Mouse (Mus musculus) neural tube, embryonic 12.5 days (tissue): Measurements from ENCODE around the gene Icmt. TPM values are rescaled to one million over a fixed set of nuclear protein-coding genes. Genes with fewer than 3 reads are reported as not detected.
A peak's percentile ranks its signal among the peaks of the same experiment; 100 is the strongest.

Experiments used
- ATAC-seq: fragments of 200-750 bp; cut with Nextera tagmentation; 2 replicates; pipeline ENCODE4 v1.8.0; 2017; ENCODE audit warnings: low read depth, mild to moderate bottlenecking, moderate TSS enrichment, moderate library complexity; ENCODE audit not compliant: low FRiP score
- H3K27ac ChIP-seq: fragments of 300-500 bp; sonication (generic); 2 replicates; pipeline ENCODE4 v1.5.1; 2016
- H3K27me3 ChIP-seq: fragments of 300-500 bp; sonication (generic); replicated peaks from 2 replicates; pipeline ENCODE4 v1.6.1; 2016; ENCODE audit warnings: mild to moderate bottlenecking
- H3K36me3 ChIP-seq: fragments of 300-500 bp; sonication (generic); 2 replicates; pipeline ENCODE4 v1.6.1; 2016; ENCODE audit warnings: mild to moderate bottlenecking
- H3K4me1 ChIP-seq: fragments of 300-500 bp; sonication (generic); 2 replicates; pipeline ENCODE4 v1.6.1; 2016
- H3K4me2 ChIP-seq: fragments of 300-500 bp; sonication (generic); replicated peaks from 2 replicates; pipeline ENCODE4 v1.6.1; 2016; ENCODE audit warnings: mild to moderate bottlenecking
- H3K4me3 ChIP-seq: fragments of 300-500 bp; sonication (generic); 2 replicates; pipeline ENCODE4 v1.5.1; 2016
- H3K9ac ChIP-seq: fragments of 300-500 bp; sonication (generic); 2 replicates; pipeline ENCODE4 v1.6.1; 2016; ENCODE audit warnings: mild to moderate bottlenecking
- H3K9me3 ChIP-seq: fragments of 300-500 bp; sonication (generic); 2 replicates; pipeline ENCODE4 v1.6.1; 2016; ENCODE audit warnings: mild to moderate bottlenecking
- WGBS: fragments of 180-500 bp; shearing (Covaris S2); methylation state at CpG from one replicate; pipeline ENCODE4 v1.1.7; 2016; 5-methylcytosine and 5-hydroxymethylcytosine counted together
- polyA plus RNA-seq: library from polyadenylated mRNA; unstranded; fragments of >200 nt; fragmentation: Nextera tagmentation; extraction: Ambion mirVana; gene quantifications from 2 replicates; pipeline ENCODE4 v1.2.1, GENCODE M21; 2016

The Icmt gene
- polyA plus RNA-seq: 23.0 and 24.7 TPM in 2 replicates

- ATAC-seq: peak; percentile 95
- Histone ChIP-seq H3K36me3 (peaks cover 20% of the 10 kb centered on the region), H3K27ac (peak within 1 kb of the TSS; percentile 26; the same call in 1 of the 2 replicates), H3K27me3 (peaks cover 29% of the 10 kb centered on the region), H3K9ac (peak within 1 kb of the TSS; percentile 95), H3K4me1 (peaks cover 30% of the 10 kb centered on the region), H3K4me2 (peak within 1 kb of the TSS; percentile 97), H3K4me3 (peak within 1 kb of the TSS; percentile 95), H3K9me3 (no peaks in the 10 kb centered on the region)
- WGBS: under 1% methylated on average over 119 of the region's 119 CpGs
Measured at GRCm38 (mm10) chr4:152296874-152297861, at the start of gene Icmt. Gene Icmt, plus strand, starts transcription at chr4:152297227.

GRCm38 (mm10) chr4:152250615-152251014 lies 46.4 kb upstream of the Icmt start:
- Histone ChIP-seq H3K27me3 (no peaks in the 10 kb centered on the region), H3K9ac (no peak overlapping the region), H3K27ac (no peak overlapping the region), H3K4me3 (no peak overlapping the region), H3K36me3 (peaks cover 5% of the 10 kb centered on the region; the same call in 1 of the 2 replicates), H3K9me3 (no peaks in the 10 kb centered on the region), H3K4me2 (no peak overlapping the region), H3K4me1 (no peaks in the 10 kb centered on the region)
- 90% methylated on average over 6 of the region's 6 CpGs for WGBS
- ATAC-seq: no peak

GRCm38 (mm10) chr4:152253183-152253759 lies 43.8 kb upstream of the Icmt start:
- Histone ChIP-seq H3K9ac (no peak overlapping the region), H3K4me3 (no peak overlapping the region), H3K27me3 (no peaks in the 10 kb centered on the region), H3K9me3 (no peaks in the 10 kb centered on the region), H3K27ac (no peak overlapping the region), H3K4me1 (no peaks in the 10 kb centered on the region), H3K36me3 (peaks cover 5% of the 10 kb centered on the region; the same call in 1 of the 2 replicates), H3K4me2 (no peak overlapping the region)
- ATAC-seq: no peak
- 91% methylated on average over 9 of the region's 9 CpGs for WGBS

GRCm38 (mm10) chr4:152257070-152257469 lies 40.0 kb upstream of the Icmt start:
- no peak overlapping the region for H3K9ac ChIP-seq
- H3K4me3 ChIP-seq: no peak overlapping the region
- 70% methylated on average over 6 of the region's 6 CpGs for WGBS
- H3K27me3 ChIP-seq: no peaks in the 10 kb centered on the region
- H3K36me3 ChIP-seq: peaks cover 9% of the 10 kb centered on the region; the same call in 1 of the 2 replicates
- H3K9me3 ChIP-seq: no peaks in the 10 kb centered on the region
- no peak overlapping the region for H3K27ac ChIP-seq
- ATAC-seq: no peak
- H3K4me2 ChIP-seq: no peak overlapping the region
- no peaks in the 10 kb centered on the region for H3K4me1 ChIP-seq

- Histone ChIP-seq H3K27ac (no peak overlapping the region), H3K4me1 (peaks cover 12% of the 10 kb centered on the region; the same call in 1 of the 2 replicates)
Measured at GRCm38 (mm10) chr4:152260451-152260850, 36.6 kb upstream of the Icmt start.

GRCm38 (mm10) chr4:152262187-152262586 lies 34.8 kb upstream of the Icmt start:
- ATAC-seq: no peak
- Histone ChIP-seq H3K9ac (no peak overlapping the region), H3K27me3 (no peaks in the 10 kb centered on the region), H3K9me3 (no peaks in the 10 kb centered on the region), H3K27ac (no peak overlapping the region), H3K36me3 (0 out of 2 replicates have a peak, but pooled peaks cover 3% of the 10 kb centered on the region), H3K4me1 (peaks cover 12% of the 10 kb centered on the region; the same call in 1 of the 2 replicates), H3K4me2 (no peak overlapping the region), H3K4me3 (no peak overlapping the region)
- WGBS: 75% methylated on average over 9 of the region's 9 CpGs

More at GRCm38 (mm10) chr4:152260451-152260850, 36.6 kb upstream of the Icmt start:
- whole genome bisulfite sequencing: 94% methylated on average over 8 of the region's 8 CpGs
- H3K27me3 ChIP-seq: no peaks in the 10 kb centered on the region
- H3K9ac ChIP-seq: no peak overlapping the region
- 0 out of 2 replicates have a peak, but pooled peaks cover 3% of the 10 kb centered on the region for H3K36me3 ChIP-seq
- H3K4me3 ChIP-seq: no peak overlapping the region
- ATAC-seq: no peak
- no peaks in the 10 kb centered on the region for H3K9me3 ChIP-seq
- no peak overlapping the region for H3K4me2 ChIP-seq

- Histone ChIP-seq H3K9me3 (no peaks in the 10 kb centered on the region), H3K27ac (no peak overlapping the region), H3K4me1 (peaks cover 17% of the 10 kb centered on the region), H3K36me3 (0 out of 2 replicates have a peak, but pooled peaks cover 3% of the 10 kb centered on the region), H3K9ac (no peak overlapping the region), H3K4me3 (no peak overlapping the region), H3K27me3 (no peaks in the 10 kb centered on the region), H3K4me2 (no peak overlapping the region)
- WGBS: 68% methylated on average over 9 of the region's 9 CpGs
- no peak for ATAC-seq
Measured at GRCm38 (mm10) chr4:152263089-152263488, 33.9 kb upstream of the Icmt start.

- Histone ChIP-seq H3K9me3 (no peaks in the 10 kb centered on the region), H3K27me3 (no peaks in the 10 kb centered on the region), H3K36me3 (0 out of 2 replicates have a peak, but pooled peaks cover 3% of the 10 kb centered on the region), H3K9ac (no peak overlapping the region), H3K4me3 (no peak overlapping the region), H3K27ac (no peak overlapping the region), H3K4me2 (peak overlapping the region; percentile 16), H3K4me1 (peaks cover 17% of the 10 kb centered on the region)
- WGBS: 35% methylated on average over 10 of the region's 10 CpGs
- no peak for ATAC-seq
Measured at GRCm38 (mm10) chr4:152263512-152264176, 33.4 kb upstream of the Icmt start.

GRCm38 (mm10) chr4:152264177-152264530 lies 32.9 kb upstream of the Icmt start:
- 54% methylated on average over 4 of the region's 4 CpGs for WGBS
- no peak overlapping the region for H3K4me3 ChIP-seq
- ATAC-seq: no peak
- H3K36me3 ChIP-seq: 0 out of 2 replicates have a peak, but pooled peaks cover 3% of the 10 kb centered on the region
- H3K4me2 ChIP-seq: peak overlapping the region; percentile 16
- H3K27ac ChIP-seq: no peak overlapping the region
- H3K27me3 ChIP-seq: no peaks in the 10 kb centered on the region
- H3K4me1 ChIP-seq: peaks cover 17% of the 10 kb centered on the region
- H3K9me3 ChIP-seq: no peaks in the 10 kb centered on the region
- no peak overlapping the region for H3K9ac ChIP-seq

GRCm38 (mm10) chr4:152264867-152265568 lies 32.0 kb upstream of the Icmt start:
- no peak for ATAC-seq
- Histone ChIP-seq H3K4me3 (no peak overlapping the region), H3K27me3 (no peaks in the 10 kb centered on the region), H3K4me2 (no peak overlapping the region), H3K36me3 (peaks cover 3% of the 10 kb centered on the region; the same call in 1 of the 2 replicates), H3K27ac (no peak overlapping the region), H3K4me1 (peaks cover 17% of the 10 kb centered on the region), H3K9ac (no peak overlapping the region), H3K9me3 (no peaks in the 10 kb centered on the region)
- 93% methylated on average over 9 of the region's 9 CpGs for WGBS

- no peak overlapping the region for H3K4me2 ChIP-seq
- no peaks in the 10 kb centered on the region for H3K9me3 ChIP-seq
- H3K4me3 ChIP-seq: no peak overlapping the region
- peaks cover 3% of the 10 kb centered on the region; the same call in 1 of the 2 replicates for H3K36me3 ChIP-seq
- WGBS: 72% methylated on average over 5 of the region's 5 CpGs
- no peak overlapping the region for H3K9ac ChIP-seq
- H3K4me1 ChIP-seq: peaks cover 17% of the 10 kb centered on the region
- no peak overlapping the region for H3K27ac ChIP-seq
- H3K27me3 ChIP-seq: no peaks in the 10 kb centered on the region
- ATAC-seq: no peak
Measured at GRCm38 (mm10) chr4:152265791-152266190, 31.2 kb upstream of the Icmt start.
